Comparison of ENCODE assay signal across 7 mouse cellular contexts in genomic region chr1:180196508-180196907, GRCm38 (mm10). TPM values are rescaled to one million over a fixed set of nuclear protein-coding genes. Genes with fewer than 3 reads are reported as not detected.
DNase-seq lines count a peak whose midpoint lies in the region; ATAC-seq and TF ChIP-seq lines count a peak whose summit lies in the region.

No protein-coding gene starts in this region.

- ATAC-seq in lung, embryonic 14.5 days (ENCODE audit: insufficient read depth) = no peak
- no peak for ATAC-seq in forebrain, embryonic 15.5 days (replicated peaks)
- ATAC-seq in neural tube, embryonic 14.5 days (ENCODE audit: low read depth) = no peak

- peak overlapping the region; percentile 98 for H3K4me2 ChIP-seq in lung, embryonic 14.5 days
- peak overlapping the region; percentile 71 for H3K4me2 ChIP-seq in forebrain, embryonic 15.5 days (replicated peaks)
- H3K4me2 ChIP-seq in neural tube, embryonic 14.5 days (ENCODE audit: low read depth, low read length) = peak overlapping the region; percentile 87; the same call in 1 of the 2 replicates

- peaks cover 8% of the 10 kb centered on the region; the same call in 1 of the 2 replicates for H3K4me1 ChIP-seq in lung, embryonic 14.5 days (ENCODE audit: insufficient read depth)
- H3K4me1 ChIP-seq in lung, adult 2 months (ENCODE audit: control insufficient read depth, insufficient read depth, low read length) = peaks cover 9% of the 10 kb centered on the region
- peaks cover 14% of the 10 kb centered on the region for H3K4me1 ChIP-seq in forebrain, embryonic 15.5 days
- H3K4me1 ChIP-seq in neural tube, embryonic 14.5 days (ENCODE audit: control insufficient read depth, insufficient read depth, low read length) = no peaks in the 10 kb centered on the region

- no peak for TF ChIP-seq CTCF in lung, embryonic 14.5 days (IDR thresholded peaks at IDR 0.05; ENCODE audit: low read depth)
- no peak for TF ChIP-seq CTCF in lung, adult 2 months (IDR thresholded peaks at IDR 0.05; ENCODE audit: insufficient read depth, low read length)

- H3K9ac ChIP-seq in lung, embryonic 14.5 days = peak overlapping the region; percentile 32; the same call in 1 of the 2 replicates
- 0 out of 2 replicates have a peak overlapping the region, but pooled peaks have one; percentile 32 for H3K9ac ChIP-seq in forebrain, embryonic 15.5 days (replicated peaks)
- H3K9ac ChIP-seq in neural tube, embryonic 14.5 days (replicated peaks; ENCODE audit: low read depth, low read length) = no peak overlapping the region

- 89% methylated on average over 9 of the region's 9 CpGs for WGBS in lung, embryonic 14.5 days
- 91% methylated on average over 9 of the region's 9 CpGs for WGBS in lung, adult 2 months
- 80% methylated on average over 9 of the region's 9 CpGs for WGBS in forebrain, embryonic 15.5 days
- 93% methylated on average over 9 of the region's 9 CpGs for WGBS in neural tube, embryonic 14.5 days

- H3K9me3 ChIP-seq in lung, embryonic 14.5 days (ENCODE audit: low read depth, low read length) = no peaks in the 10 kb centered on the region
- H3K9me3 ChIP-seq in forebrain, embryonic 15.5 days = no peaks in the 10 kb centered on the region
- H3K9me3 ChIP-seq in neural tube, embryonic 14.5 days (ENCODE audit: control insufficient read depth, low read length) = no peaks in the 10 kb centered on the region

- H3K36me3 ChIP-seq in lung, embryonic 14.5 days (ENCODE audit: insufficient read depth) = no peaks in the 10 kb centered on the region
- H3K36me3 ChIP-seq in forebrain, embryonic 15.5 days = no peaks in the 10 kb centered on the region
- H3K36me3 ChIP-seq in neural tube, embryonic 14.5 days (ENCODE audit: control insufficient read depth, insufficient read depth, low read length) = no peaks in the 10 kb centered on the region

- no peak for TF ChIP-seq POLR2A in lung, adult 2 months (IDR thresholded peaks at IDR 0.05; ENCODE audit: borderline replicate concordance, extremely low read depth, low read depth, low read length)

- DNase-seq in lung, embryonic 14.5 days = no peak
- DNase-seq in lung, adult 2 months = no peak
- peak; percentile 74 to 83 for DNase-seq in kidney, postnatal 25 days
- DNase-seq in spleen, adult 18-20 months = no peak
- no peak for DNase-seq in thymus, adult 18-20 months

- H3K27me3 ChIP-seq in lung, embryonic 14.5 days (ENCODE audit: insufficient read depth, low read length) = no peaks in the 10 kb centered on the region
- 0 out of 2 replicates have a peak, but pooled peaks cover 6% of the 10 kb centered on the region for H3K27me3 ChIP-seq in forebrain, embryonic 15.5 days
- no peaks in the 10 kb centered on the region for H3K27me3 ChIP-seq in neural tube, embryonic 14.5 days (ENCODE audit: control insufficient read depth, insufficient read depth, low read length)

- peak overlapping the region; percentile 62; the same call in 1 of the 2 replicates for H3K4me3 ChIP-seq in lung, embryonic 14.5 days (ENCODE audit: low read depth, low read length)
- H3K4me3 ChIP-seq in lung, adult 2 months (replicated peaks; ENCODE audit: extremely low read depth, low read depth, low read length) = no peak overlapping the region
- H3K4me3 ChIP-seq in forebrain, embryonic 15.5 days = peak overlapping the region; percentile 56
- H3K4me3 ChIP-seq in neural tube, embryonic 14.5 days (ENCODE audit: low read depth, low read length) = no peak overlapping the region

- H3K27ac ChIP-seq in lung, embryonic 14.5 days (ENCODE audit: low read depth) = no peak overlapping the region
- H3K27ac ChIP-seq in forebrain, embryonic 15.5 days (replicated peaks) = no peak overlapping the region
- H3K27ac ChIP-seq in neural tube, embryonic 14.5 days (ENCODE audit: low read depth, low read length) = no peak overlapping the region

RNA-seq across cellular contexts. Expression of gene Coq8a, which starts 2.9 kb away (rescaled TPM):
- 4.5 and 5.2 TPM in 2 replicates for polyA plus RNA-seq in lung, embryonic 14.5 days (2014; fragmentation: Nextera tagmentation; extraction: Ambion mirVana)
- 11.1 and 37.6 TPM in 2 replicates for polyA plus RNA-seq in lung, adult 2 months (2012; rRNA removed)
- 4.5 and 4.6 TPM in 2 replicates for polyA plus RNA-seq in forebrain, embryonic 15.5 days (2015; fragmentation: Nextera tagmentation; extraction: Ambion mirVana)
- polyA plus RNA-seq in neural tube, embryonic 14.5 days (2014; fragmentation: Nextera tagmentation; extraction: Ambion mirVana) = 3.1 and 3.3 TPM in 2 replicates

Comparison
In these comparisons a context has a peak if more than half of its experiments do, and no peak if none do; other contexts are left out.
1. H3K4me3 ChIP-seq: peak in lung, embryonic 14.5 days (single experiment) and forebrain, embryonic 15.5 days (single experiment); none in lung, adult 2 months (single experiment) and neural tube, embryonic 14.5 days (single experiment).
2. DNase-seq: peak in kidney, postnatal 25 days (2 of 2); none in lung, embryonic 14.5 days (single experiment), lung, adult 2 months (single experiment), spleen, adult 18-20 months (0 of 2) and thymus, adult 18-20 months (0 of 2).
3. Peak in every context shown above with its lines, with median percentiles within 50 percentile points of each other: H3K4me2 ChIP-seq.